Mouse (Mus musculus) MEL (cell line): ENCODE measurements around the gene Acvr1b. TPM values are rescaled to one million over a fixed set of nuclear protein-coding genes. Genes with fewer than 3 reads are reported as not detected.

Experiments
- DNase-seq: peaks from one replicate; pipeline ENCODE4 v3.0.0; 2011; ENCODE audit warnings: low read depth, low spot score
- H3K27ac ChIP-seq: 2 replicates; pipeline ENCODE4 v1.5.1; 2012; ENCODE audit warnings: low read depth, mild to moderate bottlenecking, control low read depth, low read length, moderate library complexity; ENCODE audit not compliant: control insufficient read depth
- H3K27me3 ChIP-seq, 2 experiments: fragments of 150-350 bp in 1 of 2; sonication (generic) in 1 of 2; 2 replicates each; pipeline ENCODE4 v1.6.1; 2012; ENCODE audit warnings: low read length in 2 of 2, mild to moderate bottlenecking in 2 of 2, improper control_type of control experiment in 1 of 2, moderate library complexity in 1 of 2; ENCODE audit not compliant: insufficient read depth in 2 of 2, control insufficient read depth in 1 of 2
- H3K36me3 ChIP-seq, 2 experiments: 2 replicates each; pipeline ENCODE4 v1.6.1; 2012 to 2014; ENCODE audit warnings: low read length in 2 of 2, improper control_type of control experiment in 1 of 2, inconsistent platforms in 1 of 2, mild to moderate bottlenecking in 1 of 2; ENCODE audit not compliant: insufficient read depth in 2 of 2, control insufficient read depth in 1 of 2
- H3K4me1 ChIP-seq, 2 experiments: fragments of 150-350 bp in 1 of 2; sonication (generic) in 1 of 2; 2 replicates each; pipeline ENCODE4 v1.6.1; 2012; ENCODE audit warnings: low read length in 2 of 2, improper control_type of control experiment in 1 of 2, mild to moderate bottlenecking in 1 of 2; ENCODE audit not compliant: insufficient read depth in 2 of 2, control insufficient read depth in 1 of 2
- H3K4me3 ChIP-seq, 2 experiments: fragments of 150-350 bp in 1 of 2; sonication (generic) in 1 of 2; 2 replicates each; pipeline ENCODE4 v1.5.1; 2012; ENCODE audit warnings: low read depth in 2 of 2, low read length in 2 of 2, mild to moderate bottlenecking in 2 of 2, moderate library complexity in 2 of 2, control low read depth in 1 of 2, improper control_type of control experiment in 1 of 2; ENCODE audit not compliant: control insufficient read depth in 1 of 2, insufficient read depth in 1 of 2
- H3K79me2 ChIP-seq: 2 replicates; pipeline ENCODE4 v1.6.1; 2012; ENCODE audit warnings: mild to moderate bottlenecking, low read length, moderate library complexity; ENCODE audit not compliant: control insufficient read depth, poor library complexity, insufficient read depth
- H3K9ac ChIP-seq: 2 replicates; pipeline ENCODE4 v1.6.1; 2012; ENCODE audit warnings: low read depth, mild to moderate bottlenecking, control low read depth, low read length, moderate library complexity; ENCODE audit not compliant: control insufficient read depth, poor library complexity, severe bottlenecking
- H3K9me3 ChIP-seq: fragments of 150-350 bp; sonication (generic); replicated peaks from 2 replicates; pipeline ENCODE4 v1.6.1; 2012; ENCODE audit warnings: mild to moderate bottlenecking, low read length, improper control_type of control experiment, moderate library complexity; ENCODE audit not compliant: insufficient read depth
- BHLHE40 ChIP-seq: IDR thresholded peaks from 2 replicates; pipeline ENCODE4 v1.6.1; 2012; ENCODE audit warnings: low read depth, mild to moderate bottlenecking, inconsistent platforms, low read length, improper control_type of control experiment, borderline replicate concordance
- CHD1 ChIP-seq: IDR thresholded peaks from 2 replicates; pipeline ENCODE4 v1.6.1; 2012; ENCODE audit warnings: low read depth, mild to moderate bottlenecking, inconsistent platforms, low read length, improper control_type of control experiment
- CHD2 ChIP-seq: IDR thresholded peaks from 2 replicates; pipeline ENCODE4 v1.6.1; 2011; ENCODE audit warnings: low read length, improper control_type of control experiment
- E2F4 ChIP-seq: IDR thresholded peaks from 2 replicates; pipeline ENCODE4 v1.6.1; 2011; ENCODE audit warnings: low read depth, low read length, improper control_type of control experiment, borderline replicate concordance
- ELF1 ChIP-seq: IDR thresholded peaks from 2 replicates; pipeline ENCODE4 v1.6.1; 2014; ENCODE audit warnings: low read depth, mild to moderate bottlenecking, inconsistent platforms, low read length, improper control_type of control experiment, moderate library complexity
- EP300 ChIP-seq, 2 experiments: IDR thresholded peaks; 2 replicates each; pipeline ENCODE4 v1.6.1; 2011; ENCODE audit warnings: improper control_type of control experiment in 2 of 2, low read length in 2 of 2, low read depth in 1 of 2, mild to moderate bottlenecking in 1 of 2
- ETS1 ChIP-seq: IDR thresholded peaks from 2 replicates; pipeline ENCODE4 v1.6.1; 2012; ENCODE audit warnings: low read depth, mild to moderate bottlenecking, inconsistent platforms, low read length, improper control_type of control experiment, moderate library complexity
- GABPA ChIP-seq: IDR thresholded peaks from 2 replicates; pipeline ENCODE4 v1.6.1; 2012; ENCODE audit warnings: low read depth, mild to moderate bottlenecking, inconsistent platforms, low read length, improper control_type of control experiment, moderate library complexity
- JUND ChIP-seq: IDR thresholded peaks from 2 replicates; pipeline ENCODE4 v1.6.1; 2011; ENCODE audit warnings: low read depth, mild to moderate bottlenecking, improper control_type of control experiment, low read length
- KAT2A ChIP-seq: conservative IDR thresholded peaks from 2 replicates; pipeline ENCODE4 v1.6.1; 2012; ENCODE audit warnings: low read depth, low read length, improper control_type of control experiment, inconsistent platforms
- MAX ChIP-seq: IDR thresholded peaks from 2 replicates; pipeline ENCODE4 v1.6.1; 2011; ENCODE audit warnings: low read length, improper control_type of control experiment
- MEF2A ChIP-seq: IDR thresholded peaks from 2 replicates; pipeline ENCODE4 v1.6.1; 2014; ENCODE audit warnings: low read depth, mild to moderate bottlenecking, inconsistent platforms, low read length, improper control_type of control experiment; ENCODE audit not compliant: poor library complexity, insufficient replicate concordance, severe bottlenecking; ENCODE audit errors: extremely low read depth
- MYB ChIP-seq: IDR thresholded peaks from 2 replicates; pipeline ENCODE4 v1.6.1; 2011; ENCODE audit warnings: mild to moderate bottlenecking, low read depth, low read length, improper control_type of control experiment
- MYC ChIP-seq: IDR thresholded peaks from 2 replicates; pipeline ENCODE4 v1.6.1; 2011; ENCODE audit warnings: low read depth, mild to moderate bottlenecking, low read length, improper control_type of control experiment, moderate library complexity
- NELFE ChIP-seq: IDR thresholded peaks from 2 replicates; pipeline ENCODE4 v1.6.1; 2011; ENCODE audit warnings: low read depth, low read length, improper control_type of control experiment
- POLR2A ChIP-seq, 2 experiments: IDR thresholded peaks; 2 replicates each; pipeline ENCODE4 v1.6.1; 2011 to 2012; ENCODE audit warnings: low read length in 2 of 2, mild to moderate bottlenecking in 2 of 2, control low read depth in 1 of 2, improper control_type of control experiment in 1 of 2, low read depth in 1 of 2, moderate library complexity in 1 of 2; ENCODE audit not compliant: control insufficient read depth in 1 of 2, insufficient read depth in 1 of 2, poor library complexity in 1 of 2
- POLR2AphosphoS2 ChIP-seq: IDR thresholded peaks from 2 replicates; pipeline ENCODE4 v1.6.1; 2011; ENCODE audit warnings: low read length, improper control_type of control experiment
- POLR2AphosphoS5 ChIP-seq: IDR thresholded peaks from 2 replicates; pipeline ENCODE4 v1.6.1; 2012; ENCODE audit warnings: low read depth, borderline replicate concordance, mild to moderate bottlenecking, inconsistent platforms, low read length, moderate library complexity, mixed read lengths
- RAD21 ChIP-seq: IDR thresholded peaks from 2 replicates; pipeline ENCODE4 v1.6.1; 2011; ENCODE audit warnings: mild to moderate bottlenecking, low read depth, low read length, improper control_type of control experiment
- RCOR1 ChIP-seq: IDR thresholded peaks from 2 replicates; pipeline ENCODE4 v1.6.1; 2012; ENCODE audit warnings: low read depth, mild to moderate bottlenecking, inconsistent platforms, low read length, improper control_type of control experiment
- SIN3A ChIP-seq: IDR thresholded peaks from 2 replicates; pipeline ENCODE4 v1.6.1; 2012; ENCODE audit warnings: low read length, improper control_type of control experiment, inconsistent platforms
- SMC3 ChIP-seq: IDR thresholded peaks from 2 replicates; pipeline ENCODE4 v1.6.1; 2011; ENCODE audit warnings: low read depth, low read length, improper control_type of control experiment
- TAL1 ChIP-seq: IDR thresholded peaks from 2 replicates; pipeline ENCODE4 v1.6.1; 2012; ENCODE audit warnings: mild to moderate bottlenecking, inconsistent platforms, low read length, moderate library complexity, mixed read lengths
- TCF12 ChIP-seq: IDR thresholded peaks from 2 replicates; pipeline ENCODE4 v1.6.1; 2014; ENCODE audit warnings: low read depth, mild to moderate bottlenecking, inconsistent platforms, low read length, improper control_type of control experiment, moderate library complexity
- USF1 ChIP-seq: IDR thresholded peaks from 2 replicates; pipeline ENCODE4 v1.6.1; 2014; ENCODE audit warnings: low read depth, mild to moderate bottlenecking, inconsistent platforms, low read length, improper control_type of control experiment, moderate library complexity
- ZC3H11A ChIP-seq: IDR thresholded peaks from 2 replicates; pipeline ENCODE4 v1.6.1; 2012; ENCODE audit warnings: low read depth, mild to moderate bottlenecking, inconsistent platforms, low read length, improper control_type of control experiment
- ZKSCAN1 ChIP-seq: IDR thresholded peaks from 2 replicates; pipeline ENCODE4 v1.6.1; 2012; ENCODE audit warnings: low read depth, mild to moderate bottlenecking, inconsistent platforms, low read length, improper control_type of control experiment, moderate library complexity
- ZMIZ1 ChIP-seq: IDR thresholded peaks from 2 replicates; pipeline ENCODE4 v1.6.1; 2012; ENCODE audit warnings: low read depth, mild to moderate bottlenecking, inconsistent platforms, low read length, improper control_type of control experiment, moderate library complexity
- ZNF384 ChIP-seq: IDR thresholded peaks from 2 replicates; pipeline ENCODE4 v1.6.1; 2012; ENCODE audit warnings: low read depth, mild to moderate bottlenecking, inconsistent platforms, low read length, improper control_type of control experiment
- polyA plus RNA-seq, 2 experiments: library from polyadenylated mRNA; stranded (reverse) in 1 of 2; unstranded in 1 of 2; fragments of >175 nt in 1 of 2; fragments of >200 nt in 1 of 2; gene quantifications; 2 replicates each; pipeline versions ENCODE4 v1.2.1 to v1.2.4; 2012; ENCODE audit warnings: low replicate concordance in 2 of 2, low read depth in 1 of 2; ENCODE audit not compliant: insufficient read length in 2 of 2, insufficient read depth in 1 of 2, missing spikeins in 1 of 2
- total RNA-seq: library from RNA; depleted of rRNA; stranded (reverse); fragments of 300-350 nt; gene quantifications from 2 replicates; pipeline ENCODE4 v1.2.3, GENCODE M21; 2012

Gene Acvr1b
- total and polyA plus RNA-seq, 3 experiments = 10.4 to 13.2 TPM; not detected in 1

GRCm38 (mm10) chr15:101260387-101260786 lies 86.5 kb downstream of the Acvr1b start:
- Histone ChIP-seq H3K9me3 (no peaks in the 10 kb centered on the region), H3K9ac (peak overlapping the region; percentile 58), H3K27ac (peak overlapping the region; percentile 88), H3K36me3 (peaks cover 0 to 31% of the 10 kb centered on the region in 2 experiments; a peak in 2 of 4 replicates), H3K4me1 (peaks cover 11 to 42% of the 10 kb centered on the region in 2 experiments), H3K27me3 (no peaks in the 10 kb centered on the region), H3K79me2 (no peaks in the 10 kb centered on the region), H3K4me3 (peak overlapping the region; percentile 29 to 51; a peak in 2 of 4 replicates)
- TF ChIP-seq ZC3H11A = no peak
- no peak for TF ChIP-seq JUND
- TF ChIP-seq MYB = no peak
- TF ChIP-seq TAL1 = no peak
- no peak for TF ChIP-seq POLR2A (IDR thresholded peaks at IDR 0.05; ENCODE audit: control insufficient read depth in 1 of 2, insufficient read depth in 1 of 2, low read depth in 1 of 2, low read length in 2 of 2, poor library complexity in 1 of 2)
- no peak for TF ChIP-seq RCOR1
- no peak for TF ChIP-seq SMC3
- no peak for TF ChIP-seq TCF12
- no peak for DNase-seq

DNA sequence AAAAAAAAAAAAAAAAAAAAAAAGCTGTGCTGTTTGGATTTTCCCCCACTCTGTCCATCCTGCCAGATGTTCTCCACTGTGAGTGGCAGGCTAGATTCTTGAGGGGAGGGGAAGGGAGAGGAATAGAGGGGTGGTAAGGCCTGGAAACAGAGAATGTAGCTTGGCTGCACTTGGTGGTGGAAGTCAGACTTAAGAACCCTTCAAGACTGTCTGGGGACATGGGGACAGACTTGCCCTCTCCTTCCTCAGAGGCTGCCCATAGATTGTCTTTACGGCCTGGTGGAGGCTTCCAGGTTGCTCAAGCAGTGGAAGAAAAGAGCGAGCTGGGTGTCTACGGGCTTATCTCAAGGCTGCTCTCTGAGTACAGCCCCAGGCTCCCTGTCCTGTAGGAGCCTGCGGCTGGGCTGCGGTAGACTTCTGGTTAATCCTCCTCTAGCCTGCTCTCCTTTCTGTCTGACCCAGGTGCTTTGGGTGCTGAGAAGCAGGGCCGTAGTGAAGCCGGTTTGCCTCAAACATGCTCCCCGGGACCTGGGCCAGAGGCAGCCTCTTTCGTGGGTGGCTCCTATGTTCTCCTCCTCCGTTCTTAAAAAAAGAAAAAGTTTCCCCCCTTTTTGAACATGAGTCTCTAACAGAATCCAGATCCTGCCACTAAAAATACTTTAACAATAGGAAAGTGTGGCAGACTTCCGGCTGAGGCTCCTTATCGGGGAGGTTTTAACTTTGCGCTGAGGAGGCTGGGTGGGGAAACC lies 87.2 kb downstream of the Acvr1b start:
- no peaks in the 10 kb centered on the region for H3K79me2 ChIP-seq
- peaks cover 11 to 35% of the 10 kb centered on the region in 2 experiments for H3K4me1 ChIP-seq
- H3K27me3 ChIP-seq = no peaks in the 10 kb centered on the region
- H3K9me3 ChIP-seq = no peaks in the 10 kb centered on the region
- peak overlapping the region; percentile 58 for H3K9ac ChIP-seq
- peak overlapping the region; percentile 29 to 51 for H3K4me3 ChIP-seq
- peak; percentile 83 for DNase-seq
- H3K27ac ChIP-seq = peak overlapping the region; percentile 88
- H3K36me3 ChIP-seq = peaks cover 0 to 26% of the 10 kb centered on the region in 2 experiments; a peak in 2 of 4 replicates
- TF ChIP-seq EP300 (IDR thresholded peaks at IDR 0.05; ENCODE audit: low read depth in 1 of 2, low read length in 2 of 2) (peak in 1 of 2 experiments; percentile 48), POLR2A (IDR thresholded peaks at IDR 0.05; ENCODE audit: control insufficient read depth in 1 of 2, insufficient read depth in 1 of 2, low read depth in 1 of 2, low read length in 2 of 2, poor library complexity in 1 of 2) (peak; percentile 23 to 63; a peak in 2 of 4 replicates), MEF2A (0 out of 2 replicates have a peak, but pooled peaks have one; percentile 45), RAD21 (no peak), MAX (no peak; the same call in 1 of the 2 replicates), ZMIZ1 (peak; percentile 51; the same call in 1 of the 2 replicates), POLR2AphosphoS2 (no peak), ZKSCAN1 (no peak), NELFE (peak; percentile 33; the same call in 1 of the 2 replicates), ZC3H11A (no peak), USF1 (no peak), CHD2 (no peak), CHD1 (0 out of 2 replicates have a peak, but pooled peaks have one; percentile 10), MYB (no peak), BHLHE40 (no peak), ETS1 (no peak), TCF12 (no peak), JUND (no peak), POLR2AphosphoS5 (no peak), ZNF384 (peak; percentile 79), E2F4 (no peak), SMC3 (no peak), GABPA (no peak), SIN3A (peak; percentile 84), MYC (0 out of 2 replicates have a peak, but pooled peaks have one; percentile 44), TAL1 (no peak), ELF1 (peak; percentile 70), KAT2A (no peak)
